Mouse (Mus musculus): ENCODE measurements at regions not wholly inside any gene's neighbourhood (a gene's known extent, or its start where the extent isn't known, plus 50 kb on each side); places are given as distances from the start of the nearest gene placed in this dataset.

DNA sequence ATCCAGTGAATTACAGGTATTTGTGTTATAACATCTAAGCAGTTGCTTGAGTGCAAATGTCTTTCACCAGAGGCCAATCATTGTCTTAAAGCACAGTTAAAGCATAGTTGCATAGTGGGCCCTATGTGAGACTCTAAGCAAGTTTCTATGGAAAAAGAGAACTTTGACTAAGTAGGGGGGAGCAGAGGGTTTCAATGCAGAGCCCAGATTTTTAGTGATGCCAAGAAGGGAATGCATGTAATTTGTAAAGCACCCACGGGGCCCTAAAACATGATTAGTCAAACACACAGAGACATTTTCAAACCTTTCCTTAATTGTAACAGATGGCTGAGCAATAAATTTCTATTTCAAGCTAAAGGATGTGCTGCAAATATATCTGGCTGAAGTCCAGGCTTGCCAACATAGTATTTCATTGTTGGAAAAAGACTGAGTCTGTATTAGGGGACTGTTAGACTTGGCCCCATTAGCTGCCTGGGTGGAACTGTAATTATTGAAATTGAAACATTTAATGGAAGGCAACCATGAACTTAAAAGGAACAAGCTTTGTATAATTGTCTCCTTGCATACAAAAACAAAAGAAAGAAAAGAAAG is 107.6 kb upstream of the Smc2 start:
- Histone ChIP-seq H3K9ac (ENCODE audit: low read depth, low read length) (no peak overlapping the region), H3K4me1 (replicated peaks; ENCODE audit: insufficient read depth, low read length) (no peaks in the 10 kb centered on the region), H3K27me3 (ENCODE audit: insufficient read depth, low read length) (no peaks in the 10 kb centered on the region), H3K36me3 (ENCODE audit: insufficient read depth, low read length) (no peaks in the 10 kb centered on the region), H3K27ac (no peak overlapping the region), H3K9me3 (replicated peaks; ENCODE audit: low read length) (no peaks in the 10 kb centered on the region), H3K4me2 (ENCODE audit: low read length) (no peak overlapping the region), H3K4me3 (replicated peaks; ENCODE audit: low read depth, low read length) (no peak overlapping the region)
- DNase-seq (ENCODE audit: low spot score), result no peak
- no peak for ATAC-seq (replicated peaks; ENCODE audit: low FRiP score, low read depth)
- 38% methylated on average over 1 of the region's 1 CpGs for whole genome bisulfite sequencing
- TF ChIP-seq CTCF (IDR thresholded peaks at IDR 0.05; ENCODE audit: low read depth), result no peak

DNA sequence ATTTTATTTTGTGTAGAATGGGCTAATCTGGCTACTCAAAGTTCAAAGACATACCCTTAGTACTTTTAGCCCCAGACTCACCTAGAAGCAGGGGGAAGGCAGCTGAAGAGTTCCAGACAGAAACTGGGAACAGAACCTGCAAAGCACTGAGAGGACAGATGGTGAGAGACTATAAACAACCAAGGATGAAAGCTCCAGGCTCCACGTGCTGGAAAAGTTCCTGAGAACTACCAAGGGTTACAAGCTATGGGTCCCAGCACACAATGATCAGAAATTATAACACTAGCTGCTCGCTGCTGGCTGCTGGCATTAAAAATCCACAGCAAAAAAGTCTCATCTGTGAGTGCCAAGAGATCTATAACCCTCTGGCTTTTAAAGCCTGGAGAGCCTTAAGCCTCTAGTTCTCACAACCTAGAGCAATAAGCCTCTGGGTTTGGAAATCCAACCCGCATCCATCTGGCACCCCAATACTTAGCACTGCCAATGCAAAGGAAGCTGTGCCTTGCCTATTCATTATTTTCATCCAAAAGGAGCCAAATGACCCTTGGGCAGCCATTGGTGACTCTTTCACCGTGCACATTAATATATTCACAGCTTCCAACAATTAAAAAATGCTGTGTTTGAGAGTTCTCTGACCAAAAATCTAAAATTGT is 102.6 kb upstream of the Smc2 start:
- no peak overlapping the region for H3K9ac ChIP-seq (ENCODE audit: low read depth, low read length)
- ATAC-seq (replicated peaks; ENCODE audit: low FRiP score, low read depth), result no peak
- DNase-seq (ENCODE audit: low spot score), result no peak
- WGBS, result 72% methylated on average over 4 of the region's 4 CpGs
- no peak overlapping the region for H3K4me3 ChIP-seq (replicated peaks; ENCODE audit: low read depth, low read length)
- no peak overlapping the region for H3K4me2 ChIP-seq (ENCODE audit: low read length)
- TF ChIP-seq CTCF (IDR thresholded peaks at IDR 0.05; ENCODE audit: low read depth), result no peak
- H3K9me3 ChIP-seq (replicated peaks; ENCODE audit: low read length), result no peaks in the 10 kb centered on the region
- H3K4me1 ChIP-seq (replicated peaks; ENCODE audit: insufficient read depth, low read length), result no peaks in the 10 kb centered on the region
- H3K27me3 ChIP-seq (ENCODE audit: insufficient read depth, low read length), result no peaks in the 10 kb centered on the region
- no peaks in the 10 kb centered on the region for H3K36me3 ChIP-seq (ENCODE audit: insufficient read depth, low read length)
- H3K27ac ChIP-seq, result no peak overlapping the region

DNA sequence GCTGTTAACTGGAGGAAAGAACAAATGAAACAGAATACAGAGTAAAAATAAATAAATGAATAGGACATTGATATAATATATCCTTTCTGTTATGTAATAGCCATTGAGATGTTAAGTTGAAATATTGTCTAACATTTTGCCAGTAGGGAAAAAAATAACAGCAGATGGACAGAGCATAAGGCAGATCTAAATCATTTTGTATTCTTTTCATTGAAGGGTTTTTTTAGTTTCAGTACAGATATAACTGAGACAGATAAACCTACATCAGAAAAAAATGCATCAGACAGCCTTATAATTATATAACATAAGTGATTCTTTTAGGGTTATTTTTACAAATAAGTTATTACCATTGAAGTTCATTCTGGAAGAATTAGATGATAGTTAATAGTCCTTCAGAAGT is 97.8 kb upstream of the Smc2 start:
- Histone ChIP-seq H3K36me3 (ENCODE audit: insufficient read depth, low read length) (no peaks in the 10 kb centered on the region), H3K27ac (no peak overlapping the region), H3K4me1 (replicated peaks; ENCODE audit: insufficient read depth, low read length) (no peaks in the 10 kb centered on the region), H3K9ac (ENCODE audit: low read depth, low read length) (no peak overlapping the region), H3K27me3 (ENCODE audit: insufficient read depth, low read length) (no peaks in the 10 kb centered on the region), H3K4me2 (ENCODE audit: low read length) (no peak overlapping the region), H3K9me3 (replicated peaks; ENCODE audit: low read length) (no peaks in the 10 kb centered on the region), H3K4me3 (replicated peaks; ENCODE audit: low read depth, low read length) (no peak overlapping the region)
- DNase-seq (ENCODE audit: low spot score) (no peak), ATAC-seq (replicated peaks; ENCODE audit: low FRiP score, low read depth) (no peak)
- TF ChIP-seq CTCF (IDR thresholded peaks at IDR 0.05; ENCODE audit: low read depth), result no peak

DNA sequence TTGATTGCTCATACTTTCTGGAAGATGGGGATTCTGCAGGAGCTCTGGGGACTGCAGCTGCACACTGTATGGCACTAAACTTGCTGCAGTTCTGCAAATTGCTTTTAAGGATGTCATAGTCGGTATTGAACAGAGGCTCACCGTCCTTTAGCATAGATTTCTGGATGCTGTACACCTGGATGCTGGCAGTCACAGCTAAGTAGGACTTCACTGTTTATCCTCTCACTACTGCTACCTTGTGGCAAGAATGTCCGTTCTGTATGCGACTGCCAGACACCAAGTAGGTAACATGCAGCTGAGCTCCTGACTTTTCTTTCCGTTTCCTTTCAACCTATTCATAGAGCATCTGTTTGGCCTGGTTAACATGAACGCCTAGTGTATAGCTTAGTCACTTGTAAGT is 77.3 kb upstream of the Smc2 start:
- Histone ChIP-seq H3K4me2 (ENCODE audit: low read length) (no peak overlapping the region), H3K9ac (ENCODE audit: low read depth, low read length) (no peak overlapping the region)
- WGBS, result 57% methylated on average over 6 of the region's 6 CpGs

DNA sequence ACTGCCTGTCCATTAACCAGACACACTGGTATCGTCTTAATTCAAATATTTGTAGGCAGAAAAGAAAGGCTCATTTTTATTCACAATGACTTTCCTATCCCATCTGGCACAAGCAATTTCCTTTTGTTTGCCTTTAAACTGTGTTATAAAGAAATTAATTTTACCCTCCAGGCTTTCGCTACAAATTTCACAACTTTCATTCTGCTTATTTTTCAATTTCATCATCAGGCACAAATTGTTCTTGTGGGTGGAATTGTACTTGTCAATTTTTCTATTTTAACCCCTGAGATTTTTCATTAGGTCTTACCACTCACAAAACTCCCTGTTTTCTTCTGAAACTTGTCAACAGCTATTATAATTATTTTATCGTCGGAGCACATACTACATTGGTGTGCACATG is 73.2 kb upstream of the Smc2 start:
- 86% methylated on average over 4 of the region's 4 CpGs for WGBS
- DNase-seq (ENCODE audit: low spot score), result no peak

More for the DNA sequence above, 77.3 kb upstream of the Smc2 start:
- ATAC-seq (replicated peaks; ENCODE audit: low FRiP score, low read depth), result no peak
- no peaks in the 10 kb centered on the region for H3K27me3 ChIP-seq (ENCODE audit: insufficient read depth, low read length)
- TF ChIP-seq CTCF (IDR thresholded peaks at IDR 0.05; ENCODE audit: low read depth), result peak; percentile 56; the same call in 1 of the 2 replicates
- no peaks in the 10 kb centered on the region for H3K4me1 ChIP-seq (replicated peaks; ENCODE audit: insufficient read depth, low read length)
- no peaks in the 10 kb centered on the region for H3K36me3 ChIP-seq (ENCODE audit: insufficient read depth, low read length)
- H3K9me3 ChIP-seq (replicated peaks; ENCODE audit: low read length), result no peaks in the 10 kb centered on the region; the same call in 1 of the 2 replicates
- no peak overlapping the region for H3K4me3 ChIP-seq (replicated peaks; ENCODE audit: low read depth, low read length)
- no peak overlapping the region for H3K27ac ChIP-seq
- DNase-seq (ENCODE audit: low spot score), result peak; percentile 30

DNA sequence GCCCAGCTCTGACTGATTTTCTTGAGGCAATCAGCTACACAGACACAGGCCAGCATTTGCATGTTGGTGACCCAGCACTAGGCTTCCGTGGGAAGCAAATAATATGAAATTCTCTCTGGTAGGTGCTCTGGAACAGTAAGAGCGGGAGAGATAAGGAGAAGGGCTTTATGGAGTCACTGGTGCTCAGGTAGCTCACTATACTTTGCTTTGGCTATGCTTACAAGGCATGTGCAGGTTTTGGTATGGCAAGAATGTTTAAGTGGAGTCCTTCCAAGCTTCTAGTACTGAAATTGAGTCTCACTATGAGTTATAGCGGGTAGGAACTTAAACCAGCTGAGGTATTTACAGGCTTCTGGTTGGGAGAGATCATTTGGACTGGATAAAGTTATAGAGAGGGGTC is 70.5 kb upstream of the Smc2 start:
- Histone ChIP-seq H3K27me3 (ENCODE audit: insufficient read depth, low read length) (no peaks in the 10 kb centered on the region), H3K4me3 (replicated peaks; ENCODE audit: low read depth, low read length) (no peak overlapping the region), H3K9me3 (replicated peaks; ENCODE audit: low read length) (no peaks in the 10 kb centered on the region; the same call in 1 of the 2 replicates), H3K27ac (no peak overlapping the region), H3K4me2 (ENCODE audit: low read length) (no peak overlapping the region), H3K4me1 (replicated peaks; ENCODE audit: insufficient read depth, low read length) (no peaks in the 10 kb centered on the region), H3K9ac (ENCODE audit: low read depth, low read length) (no peak overlapping the region), H3K36me3 (ENCODE audit: insufficient read depth, low read length) (no peaks in the 10 kb centered on the region)
- 88% methylated on average over 3 of the region's 3 CpGs for WGBS
- TF ChIP-seq CTCF (IDR thresholded peaks at IDR 0.05; ENCODE audit: low read depth), result no peak
- ATAC-seq (replicated peaks; ENCODE audit: low FRiP score, low read depth), result no peak
- no peak for DNase-seq (ENCODE audit: low spot score)

More for the DNA sequence above, 73.2 kb upstream of the Smc2 start:
- Histone ChIP-seq H3K27ac (no peak overlapping the region), H3K27me3 (ENCODE audit: insufficient read depth, low read length) (no peaks in the 10 kb centered on the region), H3K36me3 (ENCODE audit: insufficient read depth, low read length) (no peaks in the 10 kb centered on the region), H3K9me3 (replicated peaks; ENCODE audit: low read length) (no peaks in the 10 kb centered on the region; the same call in 1 of the 2 replicates), H3K4me1 (replicated peaks; ENCODE audit: insufficient read depth, low read length) (no peaks in the 10 kb centered on the region), H3K4me2 (ENCODE audit: low read length) (no peak overlapping the region), H3K9ac (ENCODE audit: low read depth, low read length) (no peak overlapping the region), H3K4me3 (replicated peaks; ENCODE audit: low read depth, low read length) (no peak overlapping the region)
- no peak for TF ChIP-seq CTCF (IDR thresholded peaks at IDR 0.05; ENCODE audit: low read depth)
- ATAC-seq (replicated peaks; ENCODE audit: low FRiP score, low read depth), result no peak
